Mouse (Mus musculus) embryonic fibroblast, embryonic 13.5 days (primary cell): ENCODE data around the gene Aldh3a2.

Experiments used
- CTCF ChIP-seq: IDR thresholded peaks from 2 replicates; pipeline ENCODE4 v1.5.1; 2011; ENCODE audit warnings: mild to moderate bottlenecking, control low read depth, low read length, moderate library complexity, borderline replicate concordance; ENCODE audit not compliant: insufficient read depth
- POLR2A ChIP-seq: IDR thresholded peaks from 2 replicates; pipeline ENCODE4 v1.6.1; 2011; ENCODE audit warnings: low read depth, mild to moderate bottlenecking, control low read depth, low read length, moderate library complexity

- TF ChIP-seq CTCF (no peak), POLR2A (no peak)
These were observed 30.1 kb upstream of the Aldh3a2 start for GRCm38 (mm10) chr11:61297326-61297725.
